Mouse (Mus musculus) cerebellum, adult 2 months (tissue): Measurements from ENCODE around the gene Ccdc62. TPM values are rescaled to one million over a fixed set of nuclear protein-coding genes. Genes with fewer than 3 reads are reported as not detected.

ENCODE experiments used
- DNase-seq, 2 experiments: peaks; one replicate each; pipeline ENCODE4 v3.0.0; 2021
- H3K27ac ChIP-seq: fragments of 200-500 bp; 2 replicates; pipeline ENCODE4 v1.5.1; 2012; ENCODE audit warnings: low read length, control low read depth, inconsistent platforms; ENCODE audit not compliant: insufficient read depth
- H3K27me3 ChIP-seq: fragments of 200-500 bp; 2 replicates; pipeline ENCODE4 v1.6.1; 2012; ENCODE audit warnings: inconsistent platforms, mild to moderate bottlenecking, low read length, moderate library complexity; ENCODE audit not compliant: control insufficient read depth, insufficient read depth
- H3K4me1 ChIP-seq: fragments of 200-500 bp; 2 replicates; pipeline ENCODE4 v1.6.1; 2011; ENCODE audit warnings: low read length; ENCODE audit not compliant: control insufficient read depth, insufficient read depth
- H3K4me3 ChIP-seq: fragments of 200-500 bp; replicated peaks from 2 replicates; pipeline ENCODE3; 2011; ENCODE audit warnings: mild to moderate bottlenecking, low read depth, low read length, control low read depth; ENCODE audit not compliant: insufficient read depth
- CTCF ChIP-seq: fragments of 200-500 bp; IDR thresholded peaks from 2 replicates; pipeline ENCODE4 v1.5.1; 2011; ENCODE audit warnings: low read depth, mild to moderate bottlenecking, control low read depth, low read length, moderate library complexity, borderline replicate concordance; ENCODE audit not compliant: insufficient read depth
- POLR2A ChIP-seq: fragments of 200-500 bp; IDR thresholded peaks from 2 replicates; pipeline ENCODE4 v1.6.1; 2011; ENCODE audit warnings: low read length, control low read depth, borderline replicate concordance; ENCODE audit not compliant: insufficient read depth
- WGBS: fragments of 180-500 bp; shearing (Covaris S2); methylation state at CpG from one replicate; pipeline ENCODE4 v1.1.7; 2018; 5-methylcytosine and 5-hydroxymethylcytosine counted together
- polyA plus RNA-seq: library from polyadenylated mRNA; depleted of rRNA; stranded (reverse); fragments of >200 nt; gene quantifications from 2 replicates; pipeline ENCODE4 v1.2.3, GENCODE M21; 2012

The Ccdc62 gene
- polyA plus RNA-seq, 1 experiment: 5.8 TPM

DNA sequence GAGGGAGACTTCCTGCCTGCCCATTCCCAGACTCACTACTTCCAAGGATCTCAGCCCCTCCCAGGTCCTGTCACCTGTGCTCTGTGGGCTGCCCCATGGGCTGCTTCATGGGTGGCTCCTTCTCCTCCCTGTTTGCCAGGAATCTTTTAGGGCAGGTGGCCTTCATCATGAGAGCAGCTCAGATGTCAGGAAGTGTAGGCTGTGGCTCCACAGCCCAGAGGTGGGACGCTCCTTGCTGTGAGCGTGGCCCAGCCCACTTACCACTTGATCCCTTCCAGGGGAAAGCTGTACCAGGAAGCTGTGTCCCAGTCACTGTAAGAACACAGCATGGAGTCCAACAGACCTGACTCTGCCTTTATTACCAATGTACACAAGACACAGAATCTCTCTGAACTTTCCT is 56.4 kb downstream of the Ccdc62 start:
- peaks cover 12% of the 10 kb centered on the region; the same call in 1 of the 2 replicates for H3K4me1 ChIP-seq
- H3K27ac ChIP-seq: no peak overlapping the region
- no peaks in the 10 kb centered on the region for H3K27me3 ChIP-seq
- WGBS: 93% methylated on average over 2 of the region's 2 CpGs
- TF ChIP-seq CTCF (no peak), POLR2A (no peak)
- no peak for DNase-seq
- no peak overlapping the region for H3K4me3 ChIP-seq

DNA sequence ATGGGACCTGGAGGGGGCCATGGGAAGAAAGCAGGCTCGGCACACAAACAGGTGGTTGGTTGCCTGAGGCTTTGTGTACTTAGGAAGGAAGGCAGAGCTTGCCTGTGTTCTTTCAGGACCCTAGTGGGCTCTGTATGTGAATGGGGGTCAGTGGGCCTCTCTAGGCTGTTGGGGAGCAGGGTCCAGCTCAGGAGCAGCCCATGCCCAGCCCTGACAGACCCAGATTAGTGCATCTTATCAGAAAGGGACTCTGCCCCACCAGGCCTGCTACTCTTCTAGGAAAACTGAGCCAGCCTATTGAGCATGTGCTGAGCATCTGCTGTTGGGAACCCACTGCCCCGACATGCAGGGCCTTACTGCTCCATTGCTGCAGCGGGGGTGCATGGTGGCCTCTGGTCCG is 57.0 kb downstream of the Ccdc62 start:
- TF ChIP-seq CTCF (no peak), POLR2A (no peak)
- H3K27ac ChIP-seq: no peak overlapping the region
- H3K27me3 ChIP-seq: no peaks in the 10 kb centered on the region
- peaks cover 12% of the 10 kb centered on the region; the same call in 1 of the 2 replicates for H3K4me1 ChIP-seq
- no peak overlapping the region for H3K4me3 ChIP-seq
- 68% methylated on average over 4 of the region's 4 CpGs for WGBS
- no peak for DNase-seq

DNA sequence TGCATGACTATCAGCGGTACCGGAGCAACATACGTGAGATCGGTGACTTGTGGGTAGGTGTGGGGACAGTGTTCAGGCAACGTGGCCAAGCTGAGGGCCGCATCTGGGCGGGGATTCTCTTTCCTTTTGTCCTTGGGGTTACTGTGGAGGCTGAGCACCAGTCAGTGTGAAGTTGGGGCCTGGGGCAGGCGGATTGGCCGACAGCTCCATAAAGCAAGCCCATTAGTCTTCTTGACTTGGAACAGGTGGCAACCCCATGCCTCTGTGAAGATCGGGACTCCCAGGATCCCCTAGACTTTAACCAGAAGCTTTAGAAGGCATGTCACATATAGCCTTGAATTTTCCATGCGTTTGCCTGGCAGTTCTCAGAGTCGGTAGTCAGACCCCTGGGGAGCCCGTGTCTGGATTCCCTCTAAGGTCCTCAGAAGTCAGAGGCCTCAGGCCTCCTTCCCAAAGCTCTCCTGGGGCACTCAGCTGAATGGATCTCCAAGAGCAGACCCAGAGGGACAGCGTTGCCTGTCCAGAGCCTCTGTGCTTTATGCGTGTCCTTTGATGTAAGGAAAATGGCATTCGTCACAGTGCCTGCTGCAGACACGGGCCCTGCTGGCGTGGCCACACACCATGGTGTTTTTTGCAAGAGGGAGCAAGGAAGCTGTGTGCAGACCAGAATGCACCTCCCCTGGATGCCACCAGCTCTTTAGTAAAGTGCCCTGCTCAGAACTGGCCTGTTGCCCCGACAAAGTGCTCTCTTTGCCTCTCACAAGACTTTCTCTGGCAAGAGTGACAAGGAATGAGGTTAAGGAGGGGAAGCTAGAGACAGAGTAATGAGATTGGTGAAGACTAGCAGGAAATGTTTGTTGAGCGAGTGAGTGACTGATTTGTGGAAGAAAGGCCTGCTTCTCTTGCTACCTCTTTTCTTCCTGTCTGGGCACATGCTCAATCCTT is 59.7 kb downstream of the Ccdc62 start:
- no peaks in the 10 kb centered on the region for H3K27me3 ChIP-seq
- no peak for DNase-seq
- H3K4me1 ChIP-seq: peaks cover 12% of the 10 kb centered on the region; the same call in 1 of the 2 replicates
- H3K27ac ChIP-seq: no peak overlapping the region
- H3K4me3 ChIP-seq: no peak overlapping the region
- TF ChIP-seq POLR2A: no peak
- no peak for TF ChIP-seq CTCF
- WGBS: 49% methylated on average over 20 of the region's 20 CpGs

DNA sequence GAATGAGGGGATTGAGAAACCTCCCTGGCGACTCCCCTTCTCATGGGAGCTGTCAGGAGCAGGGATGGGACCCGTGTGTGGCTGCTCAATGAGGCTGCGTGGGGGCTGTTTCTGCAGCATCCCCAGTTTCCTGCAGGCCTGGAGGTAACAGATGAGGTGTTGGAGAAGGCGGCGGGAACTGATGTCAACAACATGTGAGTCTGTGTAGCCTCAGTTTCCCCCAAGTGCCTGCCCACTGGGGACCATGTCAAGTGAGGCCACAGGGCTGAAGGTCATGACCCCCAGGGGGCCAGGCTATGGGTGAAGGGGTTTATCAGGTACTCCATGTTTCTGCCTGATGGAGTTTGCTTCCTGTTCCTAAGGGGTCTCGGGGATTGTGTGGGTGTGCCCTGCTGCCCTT is 60.8 kb downstream of the Ccdc62 start:
- no peak for DNase-seq
- Histone ChIP-seq H3K4me1 (peaks cover 6% of the 10 kb centered on the region), H3K4me3 (no peak overlapping the region), H3K27ac (no peak overlapping the region), H3K27me3 (no peaks in the 10 kb centered on the region)
- 82% methylated on average over 6 of the region's 6 CpGs for WGBS
- no peak for TF ChIP-seq POLR2A
- no peak for TF ChIP-seq CTCF

DNA sequence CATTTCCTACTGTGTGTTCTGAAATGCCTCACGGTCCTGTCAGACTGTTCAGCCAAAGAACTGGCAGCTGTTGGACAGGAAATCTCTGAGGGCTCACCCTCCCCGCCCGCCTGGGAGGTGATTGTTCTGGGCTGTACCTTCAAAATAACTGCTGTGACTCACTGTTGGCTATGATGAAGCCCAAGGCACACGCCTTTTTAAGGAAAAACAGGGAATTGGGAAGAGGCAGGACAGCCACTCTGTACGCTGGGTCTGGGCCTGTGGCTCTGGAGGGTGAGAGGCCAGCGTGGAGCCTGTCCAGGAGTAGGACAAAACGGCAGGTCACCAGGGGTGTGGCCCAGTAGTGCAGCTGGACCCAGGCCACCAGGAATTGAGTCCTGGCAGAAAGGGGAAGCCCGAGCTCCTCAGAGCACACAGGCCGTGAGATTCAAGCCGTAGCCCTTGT is 61.7 kb downstream of the Ccdc62 start:
- WGBS: 54% methylated on average over 10 of the region's 10 CpGs
- TF ChIP-seq CTCF (no peak), POLR2A (no peak)
- no peak for DNase-seq

DNA sequence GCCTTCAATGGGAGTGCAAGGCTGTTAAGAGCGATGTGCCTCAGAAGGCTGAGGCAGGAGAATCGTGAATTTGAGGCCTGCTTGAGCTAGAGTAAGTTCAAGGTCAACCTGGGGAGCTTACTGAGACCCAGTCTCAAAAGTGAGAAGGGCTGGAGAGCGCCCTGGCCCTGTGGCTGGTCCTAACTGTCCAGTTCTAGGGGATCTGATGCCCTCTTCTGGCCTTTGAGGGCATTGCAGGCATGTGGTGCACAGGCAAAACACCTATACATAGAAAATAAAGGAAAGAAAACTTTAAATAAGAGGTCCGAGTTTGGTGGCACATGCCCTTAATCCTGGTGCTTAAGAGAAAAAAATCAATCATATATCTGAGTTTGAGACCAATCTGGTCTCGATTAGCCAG is 62.3 kb downstream of the Ccdc62 start:
- Histone ChIP-seq H3K27ac (no peak overlapping the region; the same call in 1 of the 2 replicates), H3K27me3 (no peaks in the 10 kb centered on the region), H3K4me1 (peaks cover 14% of the 10 kb centered on the region), H3K4me3 (no peak overlapping the region)
- TF ChIP-seq CTCF: peak; percentile 93
- TF ChIP-seq POLR2A: no peak
- 34% methylated on average over 5 of the region's 5 CpGs for WGBS
- peak; percentile 79 to 89 for DNase-seq

More for the DNA sequence above, 61.7 kb downstream of the Ccdc62 start:
- Histone ChIP-seq H3K4me3 (no peak overlapping the region), H3K27ac (peak overlapping the region; percentile 34; the same call in 1 of the 2 replicates), H3K27me3 (no peaks in the 10 kb centered on the region), H3K4me1 (peaks cover 11% of the 10 kb centered on the region)

DNA sequence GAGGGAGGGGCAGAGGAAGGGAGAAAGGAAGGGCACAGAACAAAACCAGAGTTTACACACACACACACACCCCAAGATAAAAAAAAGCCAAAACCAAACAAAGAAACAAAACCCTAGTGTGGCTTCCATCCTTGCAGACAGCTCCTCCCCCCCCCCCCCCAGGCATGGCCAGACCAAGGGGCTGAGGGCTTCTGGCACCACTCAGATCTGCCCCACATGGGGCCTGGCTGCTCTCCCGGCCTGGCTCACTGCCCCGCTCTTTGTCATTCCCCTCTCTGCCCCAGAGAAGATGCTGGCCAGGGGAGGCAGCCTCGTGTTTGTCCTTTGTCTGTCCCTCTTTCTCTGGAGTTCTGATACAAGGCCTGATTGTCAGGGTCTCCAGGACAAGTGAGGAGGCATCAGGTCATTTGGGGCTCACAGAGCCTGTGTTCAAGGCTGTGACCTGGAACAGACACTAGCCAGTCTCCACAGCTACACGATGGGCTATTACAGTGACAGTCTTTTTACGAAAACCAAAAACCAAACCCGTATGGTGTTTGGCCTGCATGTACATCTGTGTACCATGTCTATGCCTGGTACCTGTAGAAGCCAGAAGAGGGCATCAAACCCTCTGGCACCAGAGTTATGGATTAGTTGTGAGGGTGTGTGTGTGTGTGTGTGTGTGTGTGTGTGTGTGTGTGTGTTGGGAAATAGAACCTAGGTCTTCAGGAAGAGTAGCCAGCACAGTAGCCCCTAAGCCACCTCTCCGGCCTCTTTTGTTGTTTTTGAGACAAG is 63.0 kb downstream of the Ccdc62 start:
- no peak for TF ChIP-seq CTCF
- TF ChIP-seq POLR2A: no peak
- Histone ChIP-seq H3K4me1 (peaks cover 20% of the 10 kb centered on the region), H3K27me3 (no peaks in the 10 kb centered on the region), H3K27ac (no peak overlapping the region), H3K4me3 (no peak overlapping the region)
- 35% methylated on average over 7 of the region's 7 CpGs for WGBS
- DNase-seq: peak; percentile 71 to 73
